Mouse (Mus musculus): ENCODE measurements around the gene Tesk2. TPM values are rescaled to one million over a fixed set of nuclear protein-coding genes. Genes with fewer than 3 reads are reported as not detected.

Tesk2 gene
- polyA plus RNA-seq, 1 experiment = 1.3 TPM

GRCm38 (mm10) chr4:116708201-116708764, 12.5 kb upstream of the Tesk2 start, which contains the start of the genes Mmachc and Ccdc163:
Mmachc (minus strand) TSS chr4:116708406.
Ccdc163 (plus strand) TSS chr4:116708509.
- no peak for TF ChIP-seq GATA1 (IDR thresholded peaks at IDR 0.05; ENCODE audit: low read length)

- TF ChIP-seq GATA1 (IDR thresholded peaks at IDR 0.05; ENCODE audit: low read length) = no peak
Observed at GRCm38 (mm10) chr4:116708791-116709390, 11.9 kb upstream of the Tesk2 start.

GRCm38 (mm10) chr4:116710154-116710553, 10.6 kb upstream of the Tesk2 start:
- TF ChIP-seq GATA1 (IDR thresholded peaks at IDR 0.05; ENCODE audit: low read length) = no peak

DNA sequence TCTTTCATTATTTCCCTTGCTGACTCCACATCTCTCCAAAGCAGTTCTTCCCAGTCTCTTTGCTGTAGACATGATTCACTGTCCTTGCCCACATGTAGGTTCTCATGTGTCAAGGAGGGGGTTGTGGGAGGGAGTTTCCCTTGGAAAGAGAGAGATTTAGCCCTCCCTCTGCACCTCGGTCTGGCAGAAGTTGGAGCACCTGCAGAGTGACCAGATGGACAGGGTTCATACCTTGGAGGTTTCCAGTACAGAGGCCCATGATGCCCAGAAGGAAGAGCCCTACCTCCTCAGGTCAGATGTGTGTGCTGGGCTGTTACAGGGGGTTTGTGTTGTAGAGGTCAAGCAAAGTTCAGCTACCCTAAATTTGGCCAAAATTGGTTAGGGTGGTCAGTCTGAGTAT, 8.2 kb upstream of the Tesk2 start:
- TF ChIP-seq GATA1 (IDR thresholded peaks at IDR 0.05; ENCODE audit: low read length) = no peak

- no peak for TF ChIP-seq GATA1 (IDR thresholded peaks at IDR 0.05; ENCODE audit: low read length)
Observed at GRCm38 (mm10) chr4:116719396-116719795, 1.4 kb upstream of the Tesk2 start.

GRCm38 (mm10) chr4:116721098-116721628, 415 bp downstream of the Tesk2 start:
- TF ChIP-seq GATA1 (IDR thresholded peaks at IDR 0.05; ENCODE audit: low read length) = no peak

DNA sequence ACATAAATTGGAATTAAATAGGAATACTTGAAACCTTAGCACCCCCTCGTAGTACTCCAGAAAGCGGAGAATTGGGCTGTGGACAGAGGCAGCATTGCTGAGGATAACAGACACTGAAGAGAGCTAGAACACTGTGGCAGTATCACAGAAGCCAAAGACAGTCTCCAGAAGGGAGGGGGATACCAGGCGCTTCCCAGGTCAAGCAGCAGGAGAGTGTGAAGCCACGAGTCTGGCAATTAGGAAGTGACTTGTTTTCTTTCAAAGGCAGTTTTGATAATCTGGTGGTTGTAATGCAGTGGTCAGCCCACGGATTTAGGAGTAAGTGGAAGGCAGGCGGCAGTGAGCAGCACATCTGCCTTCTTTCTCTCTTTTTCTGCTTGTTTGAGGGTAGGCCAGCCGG, 1.5 kb downstream of the Tesk2 start:
- no peak for TF ChIP-seq GATA1 (IDR thresholded peaks at IDR 0.05; ENCODE audit: low read length)

DNA sequence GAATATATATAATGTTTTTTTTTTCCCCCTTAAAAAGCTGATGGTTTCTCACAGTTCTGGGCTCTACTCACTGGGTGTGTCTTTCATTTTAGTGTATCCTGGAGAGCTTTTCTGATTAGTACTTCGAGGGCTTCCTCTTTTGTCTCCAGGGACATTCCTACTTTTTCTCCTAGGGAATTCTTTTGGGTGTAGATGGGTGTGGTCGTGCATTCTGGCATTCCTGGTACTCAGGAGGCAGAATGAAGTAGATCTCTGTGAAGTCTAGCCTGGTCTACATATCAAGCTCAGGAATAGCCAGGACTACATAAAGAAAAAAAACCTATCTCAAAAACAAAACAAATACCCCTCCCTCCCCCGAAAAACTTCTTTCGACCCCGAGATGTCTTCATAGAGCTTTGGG, 4.7 kb downstream of the Tesk2 start:
- no peak for TF ChIP-seq GATA1 (IDR thresholded peaks at IDR 0.05; ENCODE audit: low read length)

GRCm38 (mm10) chr4:116727401-116727800, 6.7 kb downstream of the Tesk2 start:
- no peak for TF ChIP-seq GATA1 (IDR thresholded peaks at IDR 0.05; ENCODE audit: low read length)

DNA sequence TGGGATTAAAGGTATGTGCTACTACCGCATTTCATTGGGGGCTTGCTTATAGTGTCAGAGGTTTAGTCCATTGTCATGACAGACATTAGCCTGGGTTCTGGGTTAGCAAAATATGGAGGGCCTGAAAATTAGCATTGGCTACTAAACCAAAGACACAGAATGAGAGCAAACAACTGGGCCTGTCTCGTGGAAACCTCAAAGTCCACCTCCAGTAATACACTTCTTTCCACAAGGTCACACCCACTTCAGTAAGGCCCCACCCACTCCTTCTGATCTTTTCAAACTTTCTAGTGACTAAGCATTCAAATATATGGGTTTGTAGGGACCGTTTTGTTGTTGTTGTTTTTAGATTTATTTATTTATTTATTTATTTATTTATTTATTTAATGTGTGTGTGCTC, 8.8 kb downstream of the Tesk2 start:
- no peak for TF ChIP-seq GATA1 (IDR thresholded peaks at IDR 0.05; ENCODE audit: low read length)

- no peak for TF ChIP-seq GATA1 (IDR thresholded peaks at IDR 0.05; ENCODE audit: low read length)
Observed at GRCm38 (mm10) chr4:116731077-116731476, 10.3 kb downstream of the Tesk2 start.

- no peak for TF ChIP-seq GATA1 (IDR thresholded peaks at IDR 0.05; ENCODE audit: low read length)
Observed at GRCm38 (mm10) chr4:116732355-116732754, 11.6 kb downstream of the Tesk2 start.

- TF ChIP-seq GATA1 (IDR thresholded peaks at IDR 0.05; ENCODE audit: low read length) = no peak
Observed at GRCm38 (mm10) chr4:116734996-116735395, 14.2 kb downstream of the Tesk2 start.

- no peak for TF ChIP-seq GATA1 (IDR thresholded peaks at IDR 0.05; ENCODE audit: low read length)
Observed at GRCm38 (mm10) chr4:116738972-116739751, 18.4 kb downstream of the Tesk2 start.

- no peak for TF ChIP-seq GATA1 (IDR thresholded peaks at IDR 0.05; ENCODE audit: low read length)
Observed at GRCm38 (mm10) chr4:116749750-116750149, 29.0 kb downstream of the Tesk2 start.

DNA sequence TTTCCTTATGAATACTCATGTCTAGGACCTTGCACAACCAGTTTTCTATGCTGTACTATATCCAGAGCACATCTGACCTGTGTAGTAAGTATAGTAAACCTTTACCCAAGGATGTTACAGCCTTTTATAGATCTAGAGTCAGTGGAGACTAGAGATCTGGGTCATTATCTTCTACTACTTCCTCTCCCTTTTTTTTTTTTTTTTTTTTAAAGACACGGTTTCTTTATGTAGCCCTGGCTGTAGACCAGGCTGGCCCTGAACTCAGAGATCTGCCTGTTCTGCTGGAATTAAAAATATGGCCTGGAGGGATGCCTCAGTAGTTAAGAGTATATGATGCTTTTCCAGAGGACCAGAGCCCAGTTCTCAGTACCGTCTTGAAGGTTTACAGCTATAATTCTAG, 41.2 kb downstream of the Tesk2 start:
- no peak for TF ChIP-seq GATA1 (IDR thresholded peaks at IDR 0.05; ENCODE audit: low read length)

All from G1E-ER4 (cell line).